Mouse (Mus musculus) layer of hippocampus, postnatal 36 days (tissue): Measurements from ENCODE around the gene Reep6. TPM values are rescaled to one million over a fixed set of nuclear protein-coding genes. Genes with fewer than 3 reads are reported as not detected.

Experiments used
- DNase-seq, 2 experiments: peaks; one replicate each; pipeline ENCODE4 v3.0.0; 2022
- total RNA-seq, 2 experiments: library from RNA; stranded (reverse); gene quantifications; 2 replicates each; pipeline ENCODE4 v1.2.3; 2021

Reep6 gene
- total RNA-seq, 2 experiments from 2014 or later, result 8.6 to 10.3 TPM

GRCm38 (mm10) chr10:80301256-80302081 is 28.3 kb upstream of the Reep6 start:
- no peak for DNase-seq

DNA sequence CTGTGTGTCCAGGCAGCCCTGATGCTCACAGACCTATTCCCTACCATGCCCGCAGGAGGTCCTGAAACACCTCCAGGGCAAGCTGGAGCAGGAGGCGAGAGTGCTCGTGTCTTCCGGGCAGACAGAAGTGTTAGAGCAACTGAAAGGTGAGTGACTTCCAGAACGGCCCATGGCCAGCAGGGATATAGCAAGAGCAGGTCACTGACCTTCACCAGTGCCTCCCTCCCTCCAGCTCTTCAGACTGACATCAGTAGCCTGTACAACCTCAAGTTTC is 27.7 kb upstream of the Reep6 start:
- DNase-seq, result no peak

- DNase-seq, result no peak
These were observed 27.3 kb upstream of the Reep6 start for GRCm38 (mm10) chr10:80302471-80302881.

DNA sequence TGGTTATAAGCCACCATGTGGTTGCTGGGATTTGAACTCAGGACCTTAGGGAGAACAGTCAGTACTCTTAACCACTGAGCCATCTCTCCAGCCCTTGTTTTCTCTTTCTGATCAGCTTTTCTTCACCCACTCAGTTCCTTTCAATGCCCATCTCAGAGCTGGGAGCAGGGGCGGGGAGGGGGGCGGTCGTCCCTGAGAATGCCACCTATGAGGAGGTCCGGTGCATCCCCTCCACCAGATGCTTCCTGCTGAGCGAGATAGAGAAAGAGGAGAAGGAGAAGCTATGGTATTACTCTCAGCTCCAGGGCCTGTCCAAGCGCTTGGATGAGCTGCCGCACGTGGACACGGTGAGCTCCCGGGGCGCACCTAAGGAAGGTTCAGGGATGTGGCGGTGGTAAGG is 25.3 kb upstream of the Reep6 start:
- no peak for DNase-seq

DNA sequence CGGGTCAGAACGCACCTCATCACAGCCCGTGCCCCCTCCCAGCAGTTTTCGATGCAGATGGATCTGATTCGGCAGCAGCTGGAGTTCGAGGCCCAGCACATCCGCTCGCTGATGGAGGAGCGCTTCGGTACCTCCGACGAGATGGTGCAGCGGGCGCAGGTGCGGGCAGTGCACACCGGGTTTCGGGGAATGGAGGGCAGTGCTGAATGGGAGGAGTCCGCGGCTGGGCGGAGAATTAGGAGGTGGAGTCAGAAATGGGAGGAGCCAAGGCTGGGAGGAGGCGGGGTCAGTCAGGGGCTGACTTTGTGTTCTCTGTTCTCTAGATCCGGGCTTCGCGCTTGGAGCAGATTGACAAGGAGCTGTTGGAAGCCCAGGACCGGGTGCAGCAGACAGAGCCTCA is 24.9 kb upstream of the Reep6 start:
- no peak for DNase-seq

- no peak for DNase-seq
These were observed 18.2 kb upstream of the Reep6 start for GRCm38 (mm10) chr10:80311560-80311959.

- DNase-seq, result no peak
These were observed 16.9 kb upstream of the Reep6 start for GRCm38 (mm10) chr10:80312586-80313504.

- no peak for DNase-seq
These were observed 16.0 kb upstream of the Reep6 start for GRCm38 (mm10) chr10:80313627-80314201.

- DNase-seq, result no peak
These were observed 15.2 kb upstream of the Reep6 start for GRCm38 (mm10) chr10:80314494-80315001.

- peak in 1 of 2 experiments; percentile 12 for DNase-seq
These were observed 14.4 kb upstream of the Reep6 start for GRCm38 (mm10) chr10:80315315-80315714.

DNA sequence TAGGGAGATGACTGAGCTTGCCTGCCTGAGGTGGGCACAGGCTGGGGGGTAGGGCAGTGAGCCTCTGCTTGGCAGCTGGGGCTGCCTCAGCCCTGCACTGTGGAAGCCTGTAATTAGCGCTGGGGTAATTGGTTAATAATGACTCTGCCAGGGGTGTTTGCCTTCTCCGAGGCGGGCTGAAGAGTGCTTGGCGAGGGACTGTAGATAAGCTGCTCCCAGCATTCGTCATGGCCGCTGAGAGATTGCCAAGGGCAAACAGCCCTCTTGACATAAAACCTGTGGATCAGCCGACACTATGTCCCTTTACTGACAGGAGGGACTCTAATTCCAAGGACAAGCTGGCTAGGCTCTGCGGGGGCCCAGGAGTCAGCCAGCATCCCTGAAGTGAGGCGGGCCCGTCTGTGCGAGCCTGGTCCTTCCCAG is 13.4 kb upstream of the Reep6 start:
- peak in 1 of 2 experiments; percentile 21 for DNase-seq

- no peak for DNase-seq
These were observed 12.7 kb upstream of the Reep6 start for GRCm38 (mm10) chr10:80317011-80317410.

- peak; percentile 89 to 90 for DNase-seq
These were observed 9.4 kb upstream of the Reep6 start, which contains the start of gene 2310011J03Rik for GRCm38 (mm10) chr10:80320340-80320760. Gene 2310011J03Rik (minus strand): TSS chr10:80320537.

- DNase-seq, result no peak
These were observed 8.6 kb upstream of the Reep6 start for GRCm38 (mm10) chr10:80321014-80321669.

DNA sequence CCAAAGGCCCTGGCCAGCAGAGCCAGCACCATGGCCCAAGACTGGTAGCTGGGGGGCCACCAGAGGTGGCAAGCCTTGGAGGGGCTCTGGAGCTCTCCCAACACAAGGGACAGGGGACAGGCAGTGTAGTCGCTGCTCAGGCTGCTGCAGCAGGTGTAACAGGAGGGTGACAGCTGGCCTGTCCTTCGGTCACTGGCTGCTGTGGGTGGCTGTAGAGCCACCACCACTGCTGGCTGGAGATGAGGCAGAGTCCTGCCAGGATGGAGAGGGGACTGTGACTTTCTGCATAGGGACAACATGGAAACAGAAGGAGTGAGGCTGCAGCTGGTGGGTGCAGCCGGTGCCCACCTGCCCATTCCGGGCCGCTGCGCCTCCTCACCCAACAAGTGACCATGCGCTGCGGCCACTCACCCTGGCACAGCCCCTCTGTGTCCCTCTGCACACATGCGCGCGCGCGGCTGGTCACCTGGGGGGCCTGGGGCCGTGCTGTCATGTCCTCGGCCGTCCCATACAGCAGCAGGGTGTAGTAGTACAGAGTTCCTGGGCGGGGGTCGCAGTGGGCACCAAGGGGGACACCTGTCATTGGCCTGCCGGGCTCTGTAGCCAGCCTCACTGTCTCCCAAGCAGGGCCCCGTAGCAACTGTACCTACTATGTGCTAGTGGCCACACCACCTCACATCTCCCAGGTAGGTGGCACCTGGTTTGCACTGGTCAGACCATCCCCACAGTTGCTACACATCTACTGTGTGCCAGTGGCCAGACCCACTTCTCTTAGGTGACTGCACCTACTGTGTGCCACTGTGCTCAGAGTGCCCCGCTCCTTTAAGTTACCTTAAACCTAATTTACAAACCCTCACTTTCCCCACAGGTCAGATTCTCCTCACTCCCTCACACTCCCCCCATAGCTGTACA is 7.8 kb upstream of the Reep6 start:
- DNase-seq, result no peak

GRCm38 (mm10) chr10:80322811-80323211 is 6.9 kb upstream of the Reep6 start:
- no peak for DNase-seq

DNA sequence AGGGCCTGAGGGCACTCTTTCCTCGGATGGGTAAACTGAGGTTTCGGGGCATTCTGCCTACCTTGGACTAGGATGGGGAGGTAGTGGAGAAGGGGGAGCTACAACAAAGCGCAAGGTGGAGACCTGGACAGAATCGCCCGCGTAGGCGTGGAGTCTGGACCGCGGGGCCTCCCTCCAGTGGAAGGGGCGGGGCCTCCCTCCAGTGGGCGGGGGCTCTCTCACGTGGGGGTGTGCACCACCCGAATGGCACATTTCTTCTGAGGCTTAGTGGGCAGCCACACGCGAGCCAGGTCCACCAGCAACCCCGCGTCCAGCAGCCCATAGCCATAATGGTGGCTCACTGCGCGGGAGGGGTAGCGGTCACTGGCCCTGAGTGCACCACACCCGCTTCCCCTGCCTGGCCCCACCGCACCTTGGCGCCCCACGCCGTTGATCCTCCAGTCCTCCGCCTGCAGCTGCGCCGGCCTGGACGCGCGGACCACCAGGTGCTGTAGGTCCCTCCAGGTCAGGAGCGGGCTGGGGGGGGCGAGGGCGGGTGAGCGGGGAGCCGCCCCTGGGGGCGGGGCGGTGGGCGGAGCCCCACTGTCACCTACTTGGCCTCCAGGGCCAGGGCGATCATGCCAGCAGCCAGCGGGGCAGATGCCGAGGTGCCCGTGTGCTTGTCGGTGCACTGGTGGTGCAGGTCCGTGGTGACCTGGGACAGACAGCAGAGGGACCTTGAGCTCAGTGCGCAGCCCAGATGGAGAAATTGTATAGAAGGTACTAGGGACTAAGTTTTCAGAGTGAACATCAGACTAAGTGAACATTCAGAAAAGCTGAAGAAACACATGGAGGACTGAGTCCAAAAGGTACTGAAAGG is 6.3 kb upstream of the Reep6 start:
- DNase-seq, result no peak

- no peak for DNase-seq
These were observed 5.4 kb upstream of the Reep6 start for GRCm38 (mm10) chr10:80324120-80325037.

GRCm38 (mm10) chr10:80325045-80325444 is 4.7 kb upstream of the Reep6 start:
- DNase-seq, result no peak
